Mouse (Mus musculus) stomach, embryonic 14.5 days (tissue): ENCODE measurements around the gene Scn4b. TPM values are rescaled to one million over a fixed set of nuclear protein-coding genes. Genes with fewer than 3 reads are reported as not detected.

Experiments used
- ATAC-seq: fragments of 200-750 bp; cut with Nextera tagmentation; 2 replicates; pipeline ENCODE4 v1.8.0; 2017; ENCODE audit warnings: low read depth, moderate TSS enrichment; ENCODE audit not compliant: insufficient number of reproducible peaks, insufficient read depth, low FRiP score
- H3K27ac ChIP-seq: fragments of 300-500 bp; sonication (generic); 2 replicates; pipeline ENCODE4 v1.5.1; 2014; ENCODE audit warnings: mild to moderate bottlenecking, low read length, moderate library complexity, mixed read lengths
- H3K27me3 ChIP-seq: fragments of 300-500 bp; sonication (generic); 2 replicates; pipeline ENCODE4 v1.6.1; 2014; ENCODE audit warnings: low read length, control low read depth, mixed read lengths; ENCODE audit not compliant: control insufficient read depth, insufficient read depth
- H3K36me3 ChIP-seq: fragments of 300-500 bp; sonication (generic); 2 replicates; pipeline ENCODE4 v1.6.1; 2014; ENCODE audit warnings: mild to moderate bottlenecking, control low read depth, low read length, moderate library complexity, mixed read lengths; ENCODE audit not compliant: control insufficient read depth, insufficient read depth
- H3K4me1 ChIP-seq: fragments of 300-500 bp; sonication (generic); 2 replicates; pipeline ENCODE4 v1.6.1; 2014; ENCODE audit warnings: low read length, control low read depth, mixed read lengths; ENCODE audit not compliant: control insufficient read depth, insufficient read depth
- H3K4me2 ChIP-seq: fragments of 300-500 bp; sonication (generic); replicated peaks from 2 replicates; pipeline ENCODE4 v1.6.1; 2014; ENCODE audit warnings: low read depth, low read length, control low read depth
- H3K4me3 ChIP-seq: fragments of 300-500 bp; sonication (generic); 2 replicates; pipeline ENCODE4 v1.5.1; 2014; ENCODE audit warnings: low read depth, low read length, control low read depth
- H3K9ac ChIP-seq: fragments of 300-500 bp; sonication (generic); replicated peaks from 2 replicates; pipeline ENCODE4 v1.6.1; 2014; ENCODE audit warnings: low read depth, mild to moderate bottlenecking, control low read depth, low read length, moderate library complexity, mixed read lengths
- H3K9me3 ChIP-seq: fragments of 300-500 bp; sonication (generic); 2 replicates; pipeline ENCODE4 v1.6.1; 2016; ENCODE audit warnings: low read depth, low read length, control low read depth; ENCODE audit not compliant: control insufficient read depth
- WGBS: fragments of 180-500 bp; shearing (Covaris S2); extraction: QIAGEN DNeasy Blood & Tissue Kit; methylation state at CpG from one replicate; pipeline ENCODE4 v1.1.7; 2014; 5-methylcytosine and 5-hydroxymethylcytosine counted together
- polyA plus RNA-seq: library from polyadenylated mRNA; unstranded; fragments of >200 nt; fragmentation: Nextera tagmentation; extraction: Ambion mirVana; gene quantifications from 2 replicates; pipeline ENCODE4 v1.2.1, GENCODE M21; 2014

Scn4b gene
- polyA plus RNA-seq = 0.04 TPM in 1 of 2 replicates, not detected in the other

GRCm38 (mm10) chr9:45138191-45139032 lies at the start of gene Scn4b:
Gene Scn4b (plus strand): TSS chr9:45138395.
- Histone ChIP-seq H3K36me3 (no peaks in the 10 kb centered on the region), H3K27me3 (peaks cover 22% of the 10 kb centered on the region), H3K4me1 (peaks cover 14% of the 10 kb centered on the region; the same call in 1 of the 2 replicates), H3K9ac (peak within 1 kb of the TSS; percentile 18; the same call in 1 of the 2 replicates), H3K4me3 (peak within 1 kb of the TSS; percentile 47), H3K27ac (no peak within 1 kb of the TSS), H3K9me3 (no peaks in the 10 kb centered on the region), H3K4me2 (peak within 1 kb of the TSS; percentile 93)
- WGBS = under 1% methylated on average over 75 of the region's 76 CpGs
- peak; percentile 38; the same call in 1 of the 2 replicates for ATAC-seq

- no peak for ATAC-seq
- Histone ChIP-seq H3K9me3 (no peaks in the 10 kb centered on the region), H3K9ac (no peak overlapping the region), H3K27ac (no peak overlapping the region), H3K36me3 (no peaks in the 10 kb centered on the region), H3K27me3 (no peaks in the 10 kb centered on the region), H3K4me1 (no peaks in the 10 kb centered on the region), H3K4me2 (no peak overlapping the region), H3K4me3 (no peak overlapping the region)
- 71% methylated on average over 3 of the region's 3 CpGs for WGBS
These were observed 47.4 kb upstream of the Scn4b start for GRCm38 (mm10) chr9:45090811-45091210.

- H3K36me3 ChIP-seq = no peaks in the 10 kb centered on the region
- no peaks in the 10 kb centered on the region for H3K4me1 ChIP-seq
- no peaks in the 10 kb centered on the region for H3K9me3 ChIP-seq
- ATAC-seq = no peak
- 58% methylated on average over 4 of the region's 4 CpGs for whole genome bisulfite sequencing
- H3K27me3 ChIP-seq = no peaks in the 10 kb centered on the region
- no peak overlapping the region for H3K27ac ChIP-seq
- H3K9ac ChIP-seq = no peak overlapping the region
- no peak overlapping the region for H3K4me2 ChIP-seq
- no peak overlapping the region for H3K4me3 ChIP-seq
These were observed 45.6 kb upstream of the Scn4b start for GRCm38 (mm10) chr9:45092641-45093040.

DNA sequence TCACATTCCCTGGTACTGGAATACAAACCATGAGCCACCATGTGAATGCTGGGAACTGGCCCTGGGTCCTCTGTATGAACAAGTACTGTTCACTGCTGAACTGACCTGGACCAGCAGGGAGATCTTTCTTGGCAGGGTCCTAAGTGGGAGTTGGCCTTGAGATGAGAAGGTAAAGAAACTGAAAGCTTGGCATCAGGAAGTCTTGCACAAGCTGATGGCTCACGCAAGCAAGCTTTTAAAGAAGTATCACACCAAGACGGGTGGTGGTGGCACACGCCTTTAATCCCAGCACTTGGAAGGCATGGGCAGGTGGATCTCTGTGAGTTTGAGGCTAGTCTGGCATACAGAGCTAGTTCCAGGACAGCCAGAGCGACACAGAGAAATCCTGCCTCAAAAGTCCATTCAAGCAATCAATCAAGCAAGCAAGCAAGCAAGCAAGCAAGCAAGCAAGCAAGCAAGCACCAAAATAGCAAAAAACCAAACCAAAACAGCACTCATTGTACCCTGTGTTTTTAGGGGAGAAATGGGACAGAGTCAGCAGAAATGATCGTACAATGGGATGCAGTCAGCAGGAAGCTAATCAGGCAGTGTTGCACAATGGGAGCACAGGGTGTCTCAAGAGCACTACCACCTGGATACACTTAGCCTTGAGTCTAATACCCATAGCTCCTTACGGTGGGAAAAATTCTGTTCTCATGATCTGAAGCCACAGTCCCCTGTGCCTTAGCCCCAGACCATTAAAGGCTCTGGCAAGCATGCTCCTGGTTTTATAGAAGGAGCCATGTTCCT lies 42.9 kb upstream of the Scn4b start:
- H3K4me1 ChIP-seq = no peaks in the 10 kb centered on the region
- no peak overlapping the region for H3K4me2 ChIP-seq
- no peak for ATAC-seq
- H3K36me3 ChIP-seq = no peaks in the 10 kb centered on the region
- H3K27ac ChIP-seq = no peak overlapping the region
- no peaks in the 10 kb centered on the region for H3K9me3 ChIP-seq
- no peak overlapping the region for H3K4me3 ChIP-seq
- 74% methylated on average over 6 of the region's 6 CpGs for whole genome bisulfite sequencing
- H3K9ac ChIP-seq = no peak overlapping the region
- H3K27me3 ChIP-seq = no peaks in the 10 kb centered on the region

DNA sequence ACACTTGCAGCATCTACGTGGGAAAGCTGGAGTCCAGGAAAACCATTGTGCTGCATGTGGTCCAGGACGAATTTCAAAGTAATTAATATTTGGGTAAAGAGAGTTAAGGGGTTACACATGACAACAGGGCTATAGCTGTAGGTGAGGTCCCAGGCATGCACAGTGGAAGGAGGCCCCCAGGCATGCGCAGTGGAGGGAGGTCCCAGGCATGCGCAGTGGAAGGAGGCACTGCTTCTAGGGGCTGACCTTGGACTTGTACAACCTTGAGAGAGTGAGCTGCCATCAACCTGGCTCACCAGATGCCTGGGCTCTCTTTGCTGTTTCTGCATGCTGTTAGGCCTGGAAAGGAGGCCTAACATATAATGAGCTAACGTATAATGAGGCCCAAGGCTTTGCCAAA lies 40.3 kb upstream of the Scn4b start:
- no peak for ATAC-seq
- Histone ChIP-seq H3K4me1 (no peaks in the 10 kb centered on the region), H3K9ac (no peak overlapping the region), H3K36me3 (no peaks in the 10 kb centered on the region), H3K27me3 (no peaks in the 10 kb centered on the region), H3K4me2 (no peak overlapping the region), H3K9me3 (no peaks in the 10 kb centered on the region), H3K27ac (no peak overlapping the region), H3K4me3 (no peak overlapping the region)
- WGBS = 86% methylated on average over 5 of the region's 5 CpGs

DNA sequence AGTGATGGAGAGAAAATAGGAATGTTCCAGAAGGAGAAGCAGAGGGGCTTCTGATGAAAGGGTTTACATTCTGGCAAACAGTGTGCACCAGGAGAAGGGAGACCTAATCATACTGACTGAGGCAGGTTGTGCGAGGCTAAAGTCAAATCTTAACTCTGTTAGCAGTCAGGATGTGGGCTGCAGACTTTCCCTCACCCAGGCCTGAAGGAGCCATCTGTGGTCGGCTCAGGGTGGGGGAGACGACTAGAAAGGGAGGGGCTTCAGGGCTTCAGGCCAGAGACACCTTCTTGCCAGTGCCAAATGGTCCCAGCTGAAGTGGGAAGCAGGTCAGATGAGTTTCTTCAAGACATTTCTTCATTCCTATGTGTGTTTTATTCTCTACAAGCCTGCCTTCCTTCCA lies 39.8 kb upstream of the Scn4b start:
- Histone ChIP-seq H3K4me3 (no peak overlapping the region), H3K36me3 (no peaks in the 10 kb centered on the region), H3K4me1 (no peaks in the 10 kb centered on the region), H3K9ac (no peak overlapping the region), H3K9me3 (no peaks in the 10 kb centered on the region), H3K27ac (no peak overlapping the region), H3K4me2 (no peak overlapping the region), H3K27me3 (no peaks in the 10 kb centered on the region)
- no peak for ATAC-seq
- WGBS = 32% methylated on average over 3 of the region's 3 CpGs

DNA sequence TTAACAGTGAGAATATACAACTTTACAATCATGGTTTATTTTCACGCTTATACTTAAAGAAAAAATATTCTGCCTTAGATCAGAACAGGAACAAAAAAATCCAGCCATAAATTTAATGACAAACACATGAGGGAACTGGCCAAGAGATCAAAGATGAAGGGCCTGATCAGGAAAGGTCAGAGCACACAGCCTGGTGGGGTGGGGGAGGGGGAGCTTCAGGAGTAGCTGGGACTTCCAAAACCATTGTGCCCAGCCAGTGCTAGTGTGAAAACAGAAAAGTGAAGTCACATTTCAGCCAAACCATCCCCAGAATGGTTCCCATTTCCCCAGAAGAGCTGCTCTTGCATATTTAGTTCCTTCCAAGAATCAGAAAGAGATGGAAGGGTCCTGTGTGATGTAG lies 35.7 kb upstream of the Scn4b start:
- Histone ChIP-seq H3K36me3 (no peaks in the 10 kb centered on the region), H3K4me1 (no peaks in the 10 kb centered on the region), H3K9me3 (no peaks in the 10 kb centered on the region), H3K27ac (no peak overlapping the region), H3K27me3 (no peaks in the 10 kb centered on the region), H3K4me3 (no peak overlapping the region), H3K9ac (no peak overlapping the region), H3K4me2 (no peak overlapping the region)
- 86% methylated on average over 1 of the region's 1 CpGs for WGBS
- no peak for ATAC-seq

- no peak overlapping the region for H3K9ac ChIP-seq
- no peak overlapping the region for H3K4me3 ChIP-seq
- no peaks in the 10 kb centered on the region for H3K4me1 ChIP-seq
- ATAC-seq = peak; percentile 74; the same call in 1 of the 2 replicates
- 54% methylated on average over 11 of the region's 11 CpGs for WGBS
- H3K36me3 ChIP-seq = no peaks in the 10 kb centered on the region
- no peaks in the 10 kb centered on the region for H3K27me3 ChIP-seq
- H3K4me2 ChIP-seq = no peak overlapping the region
- no peak overlapping the region for H3K27ac ChIP-seq
- H3K9me3 ChIP-seq = no peaks in the 10 kb centered on the region
These were observed 34.8 kb upstream of the Scn4b start for GRCm38 (mm10) chr9:45103211-45103979.
